Mouse (Mus musculus) 416B (cell line): Measurements from ENCODE around the gene Kif28.
"Not testable (repeated sequence)": the region's sequence is repeated elsewhere in the genome, so short reads cannot be mapped to it uniquely, and the experiment has no call there.

Experiments used
- DNase-seq: peaks from one replicate; pipeline ENCODE4 v3.0.0; 2011; ENCODE audit warnings: low read depth

Kif28 gene

GRCm38 (mm10) chr1:179704150-179704549 is 40.9 kb downstream of the Kif28 start:
- peak; percentile 54 for DNase-seq

GRCm38 (mm10) chr1:179689479-179689878 is 55.6 kb downstream of the Kif28 start:
- DNase-seq = no peak

- DNase-seq = no peak
Observed at GRCm38 (mm10) chr1:179688914-179689313, 56.2 kb downstream of the Kif28 start.

- no peak for DNase-seq
Observed at GRCm38 (mm10) chr1:179688415-179688814, 56.7 kb downstream of the Kif28 start.

- DNase-seq = no peak
Observed at GRCm38 (mm10) chr1:179687966-179688365, 57.1 kb downstream of the Kif28 start.

GRCm38 (mm10) chr1:179687305-179687704 is 57.8 kb downstream of the Kif28 start:
- DNase-seq = no peak

- DNase-seq = no peak
Observed at GRCm38 (mm10) chr1:179686781-179687180, 58.3 kb downstream of the Kif28 start.

- DNase-seq = no peak
Observed at GRCm38 (mm10) chr1:179686348-179686747, 58.7 kb downstream of the Kif28 start.

- not testable (repeated sequence) for DNase-seq
Observed at GRCm38 (mm10) chr1:179682753-179683152, 62.3 kb downstream of the Kif28 start.

GRCm38 (mm10) chr1:179679326-179679725 is 65.7 kb downstream of the Kif28 start:
- DNase-seq = no peak

GRCm38 (mm10) chr1:179677031-179677430 is 68.0 kb downstream of the Kif28 start:
- peak; percentile 22 for DNase-seq

GRCm38 (mm10) chr1:179674355-179674754 is 70.7 kb downstream of the Kif28 start:
- no peak for DNase-seq

- peak; percentile 67 for DNase-seq
Observed at GRCm38 (mm10) chr1:179668836-179669537, 76.1 kb downstream of the Kif28 start.

- peak; percentile 70 for DNase-seq
Observed at GRCm38 (mm10) chr1:179668013-179668805, 76.9 kb downstream of the Kif28 start, which contains the start of gene Sccpdh. Gene Sccpdh (plus strand): TSS chr1:179668210.

- no peak for DNase-seq
Observed at GRCm38 (mm10) chr1:179667450-179667849, 77.6 kb downstream of the Kif28 start.

GRCm38 (mm10) chr1:179666971-179667370 is 78.1 kb downstream of the Kif28 start:
- DNase-seq = no peak

GRCm38 (mm10) chr1:179664309-179664930 is 80.7 kb downstream of the Kif28 start:
- no peak for DNase-seq

GRCm38 (mm10) chr1:179663065-179663464 is 82.0 kb downstream of the Kif28 start:
- DNase-seq = no peak

GRCm38 (mm10) chr1:179651224-179651623 is 93.8 kb downstream of the Kif28 start:
- no peak for DNase-seq

GRCm38 (mm10) chr1:179650284-179650683 is 94.8 kb downstream of the Kif28 start:
- peak; percentile 79 for DNase-seq

- no peak for DNase-seq
Observed at GRCm38 (mm10) chr1:179649324-179649723, 95.7 kb downstream of the Kif28 start.

- DNase-seq = not testable (repeated sequence)
Observed at GRCm38 (mm10) chr1:179648678-179649077, 96.4 kb downstream of the Kif28 start.

GRCm38 (mm10) chr1:179645980-179646268 is 99.1 kb downstream of the Kif28 start:
- DNase-seq = no peak
